Mouse (Mus musculus) hindbrain, embryonic 11.5 days (tissue): ENCODE measurements around the gene Klf13. TPM values are rescaled to one million over a fixed set of nuclear protein-coding genes. Genes with fewer than 3 reads are reported as not detected.

Experiments used
- ATAC-seq: fragments of 200-750 bp; cut with Nextera tagmentation; 2 replicates; pipeline ENCODE4 v1.8.0; 2017; ENCODE audit warnings: mild to moderate bottlenecking, moderate TSS enrichment, moderate library complexity; ENCODE audit not compliant: low FRiP score
- DNase-seq: peaks from one replicate; pipeline ENCODE4 v3.0.0-alpha.2; 2015; ENCODE audit warnings: low spot score
- H3K27ac ChIP-seq: fragments of 300-500 bp; sonication (generic); 2 replicates; pipeline ENCODE4 v1.5.1; 2014; ENCODE audit warnings: mild to moderate bottlenecking, low read depth, low read length
- H3K27me3 ChIP-seq: fragments of 300-500 bp; sonication (generic); 2 replicates; pipeline ENCODE4 v1.6.1; 2014; ENCODE audit warnings: mild to moderate bottlenecking, low read length, moderate library complexity, mixed read lengths; ENCODE audit not compliant: control insufficient read depth, insufficient read depth
- H3K36me3 ChIP-seq: fragments of 300-500 bp; sonication (generic); 2 replicates; pipeline ENCODE4 v1.6.1; 2014; ENCODE audit warnings: mild to moderate bottlenecking, low read length, moderate library complexity, mixed read lengths; ENCODE audit not compliant: control insufficient read depth, insufficient read depth
- H3K4me1 ChIP-seq: fragments of 300-500 bp; sonication (generic); replicated peaks from 2 replicates; pipeline ENCODE4 v1.6.1; 2014; ENCODE audit warnings: low read length, mixed read lengths; ENCODE audit not compliant: control insufficient read depth, insufficient read depth
- H3K4me2 ChIP-seq: fragments of 300-500 bp; sonication (generic); replicated peaks from 2 replicates; pipeline ENCODE4 v1.6.1; 2014; ENCODE audit warnings: mild to moderate bottlenecking, low read depth, low read length
- H3K4me3 ChIP-seq: fragments of 300-500 bp; sonication (generic); 2 replicates; pipeline ENCODE4 v1.5.1; 2014; ENCODE audit warnings: low read depth, low read length
- H3K9ac ChIP-seq: fragments of 300-500 bp; sonication (generic); 2 replicates; pipeline ENCODE4 v1.6.1; 2014; ENCODE audit warnings: low read depth, low read length
- H3K9me3 ChIP-seq: fragments of 300-500 bp; sonication (generic); 2 replicates; pipeline ENCODE4 v1.6.1; 2016; ENCODE audit warnings: low read length; ENCODE audit not compliant: control insufficient read depth
- WGBS: fragments of 180-500 bp; shearing (Covaris S2); extraction: QIAGEN DNeasy Blood & Tissue Kit; methylation state at CpG from one replicate; pipeline ENCODE4 v1.1.7; 2014; 5-methylcytosine and 5-hydroxymethylcytosine counted together
- polyA plus RNA-seq: library from polyadenylated mRNA; unstranded; fragments of >200 nt; fragmentation: Nextera tagmentation; extraction: Ambion mirVana; gene quantifications from 2 replicates; pipeline ENCODE4 v1.2.1, GENCODE M21; 2014

Gene Klf13
- polyA plus RNA-seq, 1 experiment from 2014 or later = 35.4 TPM

DNA sequence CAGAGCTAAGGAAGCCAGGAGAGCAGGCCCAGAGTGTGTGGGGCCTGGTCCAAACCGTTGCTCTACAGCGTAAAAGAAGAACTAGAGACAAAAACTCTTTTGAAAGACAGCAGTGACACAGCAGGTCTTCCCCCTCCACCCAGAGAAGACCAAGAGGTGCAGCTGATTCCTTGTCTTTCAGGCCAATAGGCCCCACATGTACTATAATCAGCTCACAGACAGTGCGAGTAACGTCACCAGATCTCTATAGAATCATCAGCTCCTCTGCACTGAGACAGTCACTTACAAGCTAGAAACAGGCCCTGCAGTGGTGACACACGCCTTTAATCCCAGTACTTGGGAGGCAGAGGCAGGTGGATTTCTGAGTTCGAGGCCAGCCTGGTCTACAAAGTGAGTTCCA is 4.8 kb downstream of the Klf13 start:
- Histone ChIP-seq H3K4me1 (no peaks in the 10 kb centered on the region; the same call in none of the 2 replicates), H3K27ac (no peak overlapping the region), H3K9ac (no peak overlapping the region), H3K27me3 (no peaks in the 10 kb centered on the region), H3K4me2 (no peak overlapping the region), H3K9me3 (no peaks in the 10 kb centered on the region), H3K36me3 (no peaks in the 10 kb centered on the region), H3K4me3 (no peak overlapping the region)
- no peak for ATAC-seq
- 80% methylated on average over 6 of the region's 6 CpGs for WGBS
- no peak for DNase-seq

DNA sequence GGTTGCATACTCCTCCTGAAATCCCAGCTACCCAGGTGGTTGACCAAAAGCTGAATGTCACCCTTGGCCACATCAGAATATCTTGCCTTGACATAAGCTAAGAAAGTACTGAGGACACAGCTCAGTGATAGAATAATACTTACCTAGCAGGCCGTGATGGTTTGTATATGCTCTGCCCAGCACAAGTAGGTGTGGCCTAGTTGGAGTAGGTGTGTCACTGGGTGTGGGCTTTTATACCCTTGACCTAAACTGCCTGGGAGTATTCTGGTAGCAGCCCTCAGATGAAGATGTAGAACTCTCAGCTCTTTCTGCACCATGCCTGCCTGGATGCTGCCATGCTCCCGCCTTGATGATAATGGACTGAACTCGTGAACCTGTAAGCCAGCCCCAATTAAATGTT is 6.3 kb downstream of the Klf13 start:
- DNase-seq (no peak), ATAC-seq (no peak)
- no peak overlapping the region for H3K9ac ChIP-seq
- no peak overlapping the region for H3K4me2 ChIP-seq
- H3K4me1 ChIP-seq = no peaks in the 10 kb centered on the region; the same call in none of the 2 replicates
- H3K36me3 ChIP-seq = no peaks in the 10 kb centered on the region
- 94% methylated on average over 3 of the region's 3 CpGs for WGBS
- H3K9me3 ChIP-seq = no peaks in the 10 kb centered on the region
- no peak overlapping the region for H3K27ac ChIP-seq
- H3K27me3 ChIP-seq = no peaks in the 10 kb centered on the region
- no peak overlapping the region for H3K4me3 ChIP-seq

DNA sequence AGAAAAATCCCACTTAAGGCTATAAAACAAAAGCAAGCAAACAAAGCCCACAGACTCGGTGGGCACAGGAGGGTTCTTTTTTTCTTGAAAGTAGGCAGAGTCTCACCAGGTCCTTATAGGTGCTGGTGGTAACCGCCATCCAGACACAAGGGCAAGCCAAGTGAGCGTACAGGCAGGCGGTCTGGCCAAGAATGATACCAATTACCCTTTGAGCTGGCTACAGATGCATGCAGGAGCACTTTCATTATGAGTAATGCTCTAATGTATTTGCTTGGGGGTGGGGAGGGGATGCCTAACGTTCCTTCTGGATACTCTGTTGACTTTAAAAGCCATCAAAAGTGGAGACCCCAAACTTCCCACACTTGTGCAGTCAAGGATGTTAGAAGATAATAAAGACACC is 7.9 kb downstream of the Klf13 start:
- ATAC-seq (no peak), DNase-seq (no peak)
- WGBS = 92% methylated on average over 5 of the region's 5 CpGs

DNA sequence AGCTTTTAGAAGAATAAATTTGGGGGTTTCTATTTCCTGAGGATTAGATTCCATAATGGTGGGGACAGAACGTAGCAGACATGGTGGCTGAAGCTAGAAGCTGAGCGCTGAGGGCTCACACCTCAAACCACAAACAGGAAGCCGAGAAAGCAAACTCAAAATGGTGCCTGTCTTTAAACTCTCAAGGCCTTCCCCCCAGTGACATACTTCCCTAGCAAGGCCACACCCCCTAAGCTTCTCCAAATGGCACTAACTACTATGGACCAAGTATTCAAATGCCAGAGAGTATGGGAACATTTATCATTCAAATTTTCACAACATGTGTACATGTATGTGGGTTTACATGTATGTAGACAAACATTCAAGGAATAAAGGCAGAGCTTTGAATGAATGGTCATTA is 8.6 kb downstream of the Klf13 start:
- ATAC-seq = no peak
- no peak overlapping the region for H3K9ac ChIP-seq
- DNase-seq = no peak
- no peak overlapping the region for H3K4me2 ChIP-seq
- no peaks in the 10 kb centered on the region for H3K9me3 ChIP-seq
- H3K4me3 ChIP-seq = no peak overlapping the region
- H3K36me3 ChIP-seq = no peaks in the 10 kb centered on the region
- no peaks in the 10 kb centered on the region; the same call in 1 of the 2 replicates for H3K4me1 ChIP-seq
- H3K27ac ChIP-seq = no peak overlapping the region
- H3K27me3 ChIP-seq = no peaks in the 10 kb centered on the region
- 92% methylated on average over 3 of the region's 3 CpGs for WGBS

More for the DNA sequence above, 7.9 kb downstream of the Klf13 start:
- H3K9me3 ChIP-seq = no peaks in the 10 kb centered on the region
- H3K4me1 ChIP-seq = no peaks in the 10 kb centered on the region; the same call in 1 of the 2 replicates
- H3K36me3 ChIP-seq = no peaks in the 10 kb centered on the region
- no peak overlapping the region for H3K9ac ChIP-seq
- no peaks in the 10 kb centered on the region for H3K27me3 ChIP-seq
- H3K27ac ChIP-seq = no peak overlapping the region
- no peak overlapping the region for H3K4me3 ChIP-seq
- H3K4me2 ChIP-seq = no peak overlapping the region

DNA sequence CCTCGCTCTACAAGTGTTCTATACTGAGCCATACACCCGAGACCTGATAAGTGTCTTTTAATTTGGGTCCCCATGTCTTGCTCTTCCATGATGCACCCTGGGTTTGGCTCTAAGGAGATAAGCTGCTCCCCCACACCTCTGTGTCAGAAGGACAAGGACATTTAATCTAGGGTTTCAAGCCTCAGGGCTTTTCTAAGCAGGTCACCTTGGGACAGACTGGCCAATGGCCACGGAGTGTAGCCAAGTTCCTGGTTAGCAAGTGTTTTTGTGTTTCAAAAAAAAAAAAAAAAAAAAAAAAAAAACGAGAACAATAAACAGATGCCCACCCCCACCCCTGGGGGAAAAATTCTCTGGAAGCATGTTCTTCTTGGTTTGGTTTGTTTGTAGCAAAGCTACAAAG is 9.6 kb downstream of the Klf13 start:
- Histone ChIP-seq H3K4me3 (no peak overlapping the region), H3K36me3 (no peaks in the 10 kb centered on the region), H3K9ac (no peak overlapping the region), H3K9me3 (no peaks in the 10 kb centered on the region), H3K27ac (no peak overlapping the region), H3K27me3 (no peaks in the 10 kb centered on the region), H3K4me1 (no peaks in the 10 kb centered on the region), H3K4me2 (no peak overlapping the region)
- DNase-seq = no peak
- 84% methylated on average over 4 of the region's 4 CpGs for WGBS
- ATAC-seq = no peak

DNA sequence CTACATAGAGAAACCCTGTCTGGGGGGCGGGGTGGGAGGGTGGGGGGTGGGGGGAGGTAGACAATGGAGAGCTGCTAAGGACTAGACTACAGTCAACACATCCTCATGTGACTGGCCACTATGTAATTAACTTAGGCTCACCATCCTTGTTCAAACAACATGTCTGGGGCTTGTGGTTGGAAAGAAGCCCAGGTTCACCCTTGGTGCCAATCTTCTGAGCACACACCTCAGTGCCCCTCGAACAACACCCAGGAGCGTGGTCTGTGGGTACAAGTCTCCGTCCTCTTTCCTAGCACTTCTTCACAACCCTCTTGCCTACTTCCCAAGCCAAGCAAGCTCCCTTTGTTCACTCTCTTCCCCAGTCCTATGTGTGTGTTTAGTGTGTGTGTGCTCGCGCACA is 11.6 kb downstream of the Klf13 start:
- H3K36me3 ChIP-seq = no peaks in the 10 kb centered on the region
- no peak overlapping the region for H3K27ac ChIP-seq
- H3K9ac ChIP-seq = no peak overlapping the region
- ATAC-seq (no peak), DNase-seq (no peak)
- WGBS = 94% methylated on average over 6 of the region's 6 CpGs
- no peak overlapping the region for H3K4me2 ChIP-seq
- H3K9me3 ChIP-seq = no peaks in the 10 kb centered on the region
- H3K27me3 ChIP-seq = no peaks in the 10 kb centered on the region
- H3K4me1 ChIP-seq = no peaks in the 10 kb centered on the region
- no peak overlapping the region for H3K4me3 ChIP-seq

DNA sequence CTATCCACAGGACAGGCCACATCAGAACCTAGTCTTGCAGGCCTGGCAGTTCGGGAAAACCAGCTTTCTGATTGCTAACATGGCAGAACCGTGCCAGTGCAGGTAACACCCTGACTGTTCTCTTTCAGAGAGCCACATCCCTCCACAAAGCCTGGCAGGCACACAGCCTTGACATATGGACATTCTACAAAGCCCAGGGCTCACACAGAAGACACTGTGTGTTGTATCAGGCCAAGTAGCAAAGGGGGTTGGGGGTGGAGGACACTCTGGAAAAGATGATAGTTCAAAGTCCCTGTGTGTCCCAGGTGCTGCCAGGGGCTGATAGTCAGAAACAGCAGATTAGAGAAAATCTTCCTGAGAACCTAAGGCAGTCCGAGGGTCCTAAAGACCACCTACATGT is 12.2 kb downstream of the Klf13 start:
- 87% methylated on average over 3 of the region's 3 CpGs for WGBS
- H3K36me3 ChIP-seq = no peaks in the 10 kb centered on the region
- no peak overlapping the region for H3K4me2 ChIP-seq
- H3K4me3 ChIP-seq = no peak overlapping the region
- no peaks in the 10 kb centered on the region for H3K4me1 ChIP-seq
- H3K27me3 ChIP-seq = no peaks in the 10 kb centered on the region
- ATAC-seq (no peak), DNase-seq (no peak)
- H3K27ac ChIP-seq = no peak overlapping the region
- no peaks in the 10 kb centered on the region for H3K9me3 ChIP-seq
- no peak overlapping the region for H3K9ac ChIP-seq

DNA sequence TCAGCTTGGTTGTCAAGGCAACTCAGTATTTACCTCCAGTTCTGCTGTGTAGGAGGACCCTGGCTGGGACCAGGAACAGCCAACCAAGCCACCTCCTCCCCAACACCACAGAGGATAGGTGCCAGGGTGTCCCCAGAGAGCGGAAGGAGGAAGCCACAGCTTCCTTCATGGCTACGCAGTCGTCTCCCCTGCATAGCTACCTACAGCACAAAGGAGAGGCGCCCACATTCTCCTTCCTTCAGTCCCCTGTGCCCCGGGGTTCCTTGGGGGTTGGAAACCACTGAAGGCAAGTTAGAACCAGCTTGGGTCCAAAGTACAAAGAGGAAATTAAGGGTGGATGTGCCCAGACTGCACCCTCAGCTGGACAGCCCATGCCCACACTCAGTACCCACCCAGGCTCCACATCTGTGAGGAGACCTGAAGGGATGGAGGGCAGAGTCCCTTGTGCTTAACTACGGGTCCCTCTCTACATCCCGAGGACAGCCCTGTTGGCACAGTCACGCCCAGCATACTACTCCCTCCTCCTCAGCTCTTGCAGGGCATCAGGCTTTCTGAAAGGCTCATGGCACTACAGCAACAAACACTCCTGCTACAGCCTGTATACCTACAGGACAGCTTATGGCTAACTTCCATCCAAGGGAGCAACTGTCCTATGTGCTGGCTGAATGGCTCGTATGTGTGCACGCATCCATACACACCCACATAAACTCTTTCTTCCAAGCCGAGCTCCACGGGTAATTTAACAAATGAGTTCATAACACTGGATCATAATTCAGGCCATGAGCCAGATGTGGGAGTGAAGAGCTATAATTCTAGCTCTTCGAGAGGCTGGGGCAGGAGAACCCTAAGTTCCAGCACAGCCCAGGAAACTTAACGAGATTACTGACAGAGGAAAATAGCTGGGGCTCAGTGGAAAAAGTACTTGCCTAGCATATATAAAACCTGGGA is 13.0 kb downstream of the Klf13 start:
- no peak for DNase-seq
- Histone ChIP-seq H3K27me3 (no peaks in the 10 kb centered on the region), H3K36me3 (no peaks in the 10 kb centered on the region), H3K9ac (no peak overlapping the region), H3K4me2 (no peak overlapping the region), H3K4me3 (no peak overlapping the region), H3K9me3 (no peaks in the 10 kb centered on the region), H3K27ac (no peak overlapping the region), H3K4me1 (no peaks in the 10 kb centered on the region)
- no peak for ATAC-seq
- 84% methylated on average over 14 of the region's 14 CpGs for WGBS
